Mouse (Mus musculus): ENCODE measurements around the gene Ddx58.

Gene Ddx58

GRCm38 (mm10) chr4:40239409-40240271, at the start of gene Ddx58:
Gene Ddx58, minus strand, starts transcription at chr4:40239828.
- DNase-seq (ENCODE audit: low read depth): peak; percentile 65

DNA sequence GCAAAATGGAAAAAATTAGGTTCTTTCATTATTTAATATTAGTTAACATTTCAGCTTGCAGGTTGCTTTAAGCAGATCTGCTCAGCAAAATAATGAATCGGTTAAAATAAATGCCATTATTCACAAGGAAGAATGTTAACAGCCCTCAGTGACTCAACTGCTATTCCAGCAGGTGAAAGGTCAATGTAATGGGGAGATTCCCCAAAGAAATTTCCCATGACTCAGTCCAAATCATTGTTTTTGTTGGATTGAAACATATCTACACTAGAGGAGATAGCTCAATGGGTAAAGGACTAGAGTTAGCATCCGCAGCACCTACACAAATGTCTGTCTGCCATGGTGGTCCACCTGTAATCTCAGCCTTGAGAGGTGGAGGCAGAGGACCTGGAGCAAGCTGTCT, 49.4 kb upstream of the Ddx58 start:
- DNase-seq (ENCODE audit: low read depth): peak; percentile 70

GRCm38 (mm10) chr4:40287415-40287814, 47.8 kb upstream of the Ddx58 start:
- no peak for DNase-seq (ENCODE audit: low read depth)

- peak; percentile 82 for DNase-seq (ENCODE audit: low read depth)
Observed at GRCm38 (mm10) chr4:40285582-40285981, 46.0 kb upstream of the Ddx58 start.

GRCm38 (mm10) chr4:40279276-40279900, 39.8 kb upstream of the Ddx58 start, which contains the start of gene Ndufb6:
Gene Ndufb6, minus strand, starts transcription at chr4:40279421.
- DNase-seq (ENCODE audit: low read depth): peak; percentile 96

DNA sequence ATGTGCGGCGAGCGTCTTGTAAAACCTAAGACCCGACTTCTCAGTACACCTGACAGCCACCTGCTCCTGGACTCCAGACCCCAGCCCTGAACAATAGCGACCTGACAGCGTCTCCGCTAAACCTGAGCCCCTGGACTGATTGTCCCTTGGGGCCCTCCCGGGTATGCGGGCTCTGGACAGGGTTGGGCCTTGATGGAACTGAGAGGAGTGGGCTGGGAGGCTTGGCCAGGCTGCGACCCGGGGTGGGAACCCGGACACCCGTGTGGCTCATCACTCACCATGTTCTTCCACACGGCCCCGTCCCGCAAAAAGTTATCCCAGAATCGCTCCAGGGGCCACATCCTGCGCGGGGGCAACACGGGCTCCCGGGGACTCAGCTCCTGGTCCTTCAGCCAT, 39.2 kb upstream of the Ddx58 start:
- DNase-seq (ENCODE audit: low read depth): no peak

GRCm38 (mm10) chr4:40269430-40270032, 29.9 kb upstream of the Ddx58 start, which contains the start of the genes Smim27 and Topors:
Gene Smim27, plus strand, starts transcription at chr4:40269579.
Gene Topors, minus strand, starts transcription at chr4:40269850.
- peak; percentile 96 for DNase-seq (ENCODE audit: low read depth)

DNA sequence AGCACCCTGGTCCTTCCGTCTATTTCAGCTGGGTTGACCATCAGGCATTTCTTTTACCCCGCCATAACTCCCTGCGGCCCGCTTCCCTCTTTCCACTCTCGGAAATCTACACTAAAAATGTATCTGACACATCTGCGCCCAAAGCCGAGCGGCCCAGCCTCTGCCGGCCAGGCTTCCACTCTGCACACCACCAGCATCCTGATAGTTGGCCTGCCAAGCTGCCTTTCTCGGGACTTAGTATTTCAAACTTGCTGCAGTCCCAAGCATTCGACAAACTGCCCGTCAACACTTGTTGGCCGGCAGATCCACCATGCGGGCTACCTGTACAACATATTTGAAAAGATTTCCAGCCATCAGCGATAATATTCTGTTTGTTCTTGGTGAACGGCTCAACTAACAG, 29.2 kb upstream of the Ddx58 start:
- DNase-seq (ENCODE audit: low read depth): no peak

DNA sequence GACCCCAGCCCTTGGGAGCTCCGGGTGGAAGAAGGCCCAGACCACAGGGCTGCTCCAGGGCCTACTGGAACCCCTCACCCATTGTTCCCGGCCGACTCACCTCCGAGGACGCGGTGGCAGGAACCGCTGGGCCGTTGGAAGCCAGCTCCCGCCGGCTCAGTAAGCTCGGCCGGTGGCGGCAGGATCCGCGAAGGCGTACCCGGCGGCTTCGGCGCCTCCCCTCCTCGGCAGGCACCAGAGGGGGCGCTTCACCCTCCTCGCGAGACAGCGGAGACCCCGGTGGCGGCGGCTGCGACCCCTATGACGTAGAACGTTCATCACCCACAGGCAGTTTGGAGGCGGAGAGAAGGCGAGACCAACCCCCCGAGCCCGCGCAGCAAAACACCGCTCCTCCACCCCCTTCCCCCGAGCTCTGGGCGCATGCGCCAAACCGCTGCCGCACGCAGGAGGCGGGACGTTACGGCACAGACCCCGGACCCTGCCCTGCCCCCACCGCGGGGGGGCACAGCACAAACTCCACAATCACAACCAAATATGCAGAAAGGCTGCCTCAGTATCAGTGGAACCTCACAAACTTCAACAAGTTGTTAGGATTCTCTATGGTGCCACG, 28.7 kb upstream of the Ddx58 start:
- peak; percentile 93 for DNase-seq (ENCODE audit: low read depth)

DNA sequence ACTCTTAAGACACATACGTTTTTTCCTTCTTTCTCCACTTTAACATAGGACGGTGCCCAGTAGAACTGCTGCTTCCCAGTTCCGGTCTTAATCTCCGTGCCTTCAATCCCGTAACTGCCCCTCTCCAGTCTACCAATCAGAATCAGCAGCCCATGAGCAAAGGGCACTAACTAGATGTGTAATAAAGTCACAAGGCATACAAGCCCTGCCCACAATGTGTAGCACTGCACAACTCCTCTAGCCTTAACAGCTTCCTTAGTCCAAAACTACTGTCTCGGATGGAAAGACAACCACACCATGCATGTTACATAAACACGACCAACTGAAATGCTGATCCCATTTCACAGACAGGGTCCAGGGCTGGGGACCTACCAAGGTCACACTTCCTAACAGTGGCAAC, 28.1 kb upstream of the Ddx58 start:
- peak; percentile 30 for DNase-seq (ENCODE audit: low read depth)

GRCm38 (mm10) chr4:40264321-40264720, 24.7 kb upstream of the Ddx58 start:
- no peak for DNase-seq (ENCODE audit: low read depth)

- no peak for DNase-seq (ENCODE audit: low read depth)
Observed at GRCm38 (mm10) chr4:40254385-40255103, 14.9 kb upstream of the Ddx58 start.

DNA sequence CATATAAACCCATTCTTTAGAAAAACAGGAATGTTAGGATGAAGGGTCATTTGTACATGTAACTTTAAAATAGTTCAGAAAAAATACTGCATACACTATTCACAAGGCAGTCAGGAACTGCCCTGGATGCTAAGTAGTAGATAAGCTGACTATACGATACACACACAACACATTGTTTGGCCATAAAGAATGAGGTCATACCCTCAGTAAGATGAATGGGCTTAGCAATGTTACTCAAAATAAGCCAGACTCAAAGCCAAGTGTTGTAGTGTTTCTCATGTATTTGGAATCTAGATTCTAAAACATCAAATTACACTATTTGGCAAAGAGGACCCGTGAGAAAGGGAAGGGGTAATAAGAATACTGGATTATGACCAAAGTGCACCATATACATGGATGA, 14.1 kb upstream of the Ddx58 start:
- peak; percentile 53 for DNase-seq (ENCODE audit: low read depth)

- DNase-seq (ENCODE audit: low read depth): no peak
Observed at GRCm38 (mm10) chr4:40250984-40251383, 11.4 kb upstream of the Ddx58 start.

DNA sequence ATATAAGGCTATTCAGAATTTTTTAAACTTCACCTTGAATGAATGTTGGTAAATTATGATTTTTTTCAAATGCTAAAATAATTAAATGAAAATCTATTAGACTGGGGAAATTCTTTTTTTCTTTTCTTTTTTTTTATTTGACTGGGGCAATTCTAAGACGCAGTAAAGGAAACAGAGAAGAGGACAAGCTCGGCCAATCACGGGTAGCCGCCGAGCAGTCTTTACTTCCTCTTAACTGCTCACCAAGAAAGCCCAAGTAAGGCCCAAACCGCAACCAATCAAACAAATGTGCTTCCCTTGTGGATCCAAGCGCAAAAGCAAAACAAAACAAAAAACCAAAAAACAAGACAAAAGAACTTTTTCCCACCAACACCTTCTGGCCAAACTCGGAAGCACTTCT, 4.4 kb upstream of the Ddx58 start:
- DNase-seq (ENCODE audit: low read depth): no peak

- no peak for DNase-seq (ENCODE audit: low read depth)
Observed at GRCm38 (mm10) chr4:40243006-40243405, 3.4 kb upstream of the Ddx58 start.

GRCm38 (mm10) chr4:40241928-40242327, 2.3 kb upstream of the Ddx58 start:
- DNase-seq (ENCODE audit: low read depth): peak; percentile 6

- peak; percentile 26 for DNase-seq (ENCODE audit: low read depth)
Observed at GRCm38 (mm10) chr4:40240272-40240744, 680 bp upstream of the Ddx58 start.

DNA sequence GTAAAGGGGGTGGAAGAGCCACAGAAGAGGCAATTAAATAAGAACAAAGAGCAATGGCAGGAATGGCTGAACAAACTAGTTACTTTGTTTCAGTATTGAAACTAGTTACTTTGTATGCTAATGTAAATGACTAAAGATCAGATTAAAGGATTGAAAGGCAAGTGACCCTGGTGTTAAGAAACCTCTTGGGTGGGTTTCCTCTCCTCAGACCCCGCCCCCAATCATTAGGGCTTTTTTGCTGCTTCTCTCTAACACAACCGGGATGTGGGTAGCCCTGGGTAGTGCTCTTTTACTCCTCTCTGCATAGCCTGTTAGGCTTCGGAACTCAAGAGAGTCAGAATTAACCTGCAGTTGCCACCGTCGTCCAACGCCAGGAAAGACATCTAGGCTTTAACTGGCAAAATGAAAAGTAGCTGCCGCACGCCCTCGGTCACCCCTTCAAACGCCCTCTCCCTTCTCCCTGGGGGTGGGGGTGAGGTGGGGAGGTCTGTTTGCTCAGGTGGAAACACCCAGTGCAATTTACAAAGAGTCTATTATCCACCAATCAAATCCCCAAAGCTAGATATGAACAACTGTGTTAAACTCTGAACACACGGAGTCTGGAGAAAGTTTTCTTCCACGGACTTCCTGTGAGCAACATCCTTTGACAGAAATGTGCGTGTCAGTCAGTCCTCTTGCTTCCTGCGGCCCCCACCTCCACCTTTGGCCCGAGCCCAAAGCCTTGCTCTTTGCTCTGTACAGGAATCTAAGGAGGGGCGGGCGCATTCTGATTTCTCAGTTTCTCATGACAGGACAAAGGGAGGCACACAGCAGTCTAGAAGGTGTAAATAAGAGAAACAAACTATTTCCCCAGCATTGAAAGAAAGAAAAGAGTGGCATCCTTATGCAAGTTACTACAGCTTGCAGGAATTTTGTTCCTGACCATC, 882 bp downstream of the Ddx58 start:
- peak; percentile 74 for DNase-seq (ENCODE audit: low read depth)

DNA sequence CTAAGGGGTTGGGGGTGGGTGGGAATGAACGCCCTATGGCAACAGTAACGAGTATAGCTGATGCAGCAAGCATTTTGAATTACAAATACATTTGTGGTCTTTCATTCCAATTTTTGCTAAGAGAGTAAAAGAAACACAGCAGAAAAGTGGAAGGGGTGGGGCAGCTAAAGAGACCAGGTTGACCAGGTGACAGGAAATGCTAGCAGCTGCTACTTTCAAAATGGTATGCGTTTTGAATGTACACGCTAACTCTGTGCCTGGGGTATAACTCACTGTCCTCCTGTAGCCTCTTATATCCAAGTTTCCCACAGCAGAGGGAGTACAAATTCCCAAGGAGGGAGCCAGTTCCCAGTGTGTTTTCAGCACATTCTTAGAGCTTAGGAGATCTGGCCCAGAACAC, 2.8 kb downstream of the Ddx58 start:
- DNase-seq (ENCODE audit: low read depth): no peak

Measured in NIH3T3 (cell line).